Mouse (Mus musculus) liver, adult 2 months (tissue): ENCODE measurements around the gene Elof1.

ENCODE experiments used
- CTCF ChIP-seq: fragments of 200-500 bp; IDR thresholded peaks from 2 replicates; pipeline ENCODE4 v1.5.1; 2011; ENCODE audit warnings: low read depth, low read length, control low read depth
- POLR2A ChIP-seq: fragments of 200-500 bp; IDR thresholded peaks from 2 replicates; pipeline ENCODE4 v1.6.1; 2011; ENCODE audit warnings: low read length, control low read depth; ENCODE audit not compliant: insufficient read depth; ENCODE audit errors: extremely low read depth

- TF ChIP-seq CTCF (no peak), POLR2A (peak; percentile 74)
Measured at GRCm38 (mm10) chr9:22149426-22150248, 32.7 kb upstream of the Elof1 start.
